9 mouse cellular contexts compared by ENCODE assay signal in the genomic region with DNA sequence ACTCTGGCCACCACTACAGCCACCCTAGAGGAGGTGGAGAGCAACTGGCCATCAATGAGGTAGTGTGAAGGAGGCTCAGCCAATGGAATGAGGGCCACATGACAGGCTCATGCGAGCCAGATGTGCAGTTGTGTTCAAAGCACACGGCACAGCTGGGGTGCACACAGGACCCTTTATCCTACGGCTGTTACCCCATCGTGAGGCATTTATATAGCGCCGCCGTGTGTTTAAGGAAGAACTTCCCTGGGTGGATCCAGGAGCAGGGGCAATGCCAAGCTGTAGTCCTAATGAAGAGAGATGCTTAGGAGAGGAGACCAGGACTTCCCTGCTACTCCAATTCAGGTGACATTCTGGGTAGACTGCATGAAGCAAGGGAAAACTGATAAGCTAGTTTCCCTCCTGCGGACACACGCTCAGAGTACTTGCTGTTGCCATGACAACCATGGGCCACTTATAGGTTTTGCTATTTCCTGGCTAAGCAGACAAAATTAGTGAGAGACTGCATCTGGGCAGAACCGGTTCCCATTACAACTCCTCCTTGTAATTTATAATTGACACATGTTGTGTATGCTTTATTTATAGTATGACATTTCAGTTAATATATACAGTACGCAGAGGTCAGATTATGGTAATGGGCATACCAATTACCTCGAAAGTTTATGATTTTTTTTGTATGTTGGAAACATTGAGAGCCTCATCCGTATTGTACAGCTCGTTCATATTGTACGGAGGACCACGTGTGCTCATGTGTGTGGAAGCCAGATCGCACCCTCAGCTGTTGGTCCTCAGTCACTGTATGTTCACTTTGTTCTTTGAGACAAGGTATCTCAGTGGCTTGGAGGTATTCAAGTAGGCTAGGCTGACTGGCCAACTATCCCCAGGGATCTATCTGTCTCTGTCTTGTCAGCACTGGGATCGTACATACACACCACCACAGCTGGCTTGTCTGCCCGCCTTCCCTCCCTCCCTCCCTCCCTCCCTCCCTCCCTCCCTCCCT. TPM values are rescaled to one million over a fixed set of nuclear protein-coding genes. Genes with fewer than 3 reads are reported as not detected.
DNase-seq lines count a peak whose midpoint lies in the region; ATAC-seq and TF ChIP-seq lines count a peak whose summit lies in the region.
"Had no signal": no experiment of that assay in that cellular context is flagged by ENCODE, and none has a peak within 500 bp of the region (broad histone marks: within the 10 kb centered on the region; RNA-seq: fewer than 3 reads in every experiment).

No protein-coding gene starts in this region.

- H3K9me3 ChIP-seq in kidney, embryonic 15.5 days (replicated peaks), result no peaks in the 10 kb centered on the region
- no peaks in the 10 kb centered on the region for H3K9me3 ChIP-seq in forebrain, embryonic 14.5 days (replicated peaks; ENCODE audit: control insufficient read depth, low read length)
- no peaks in the 10 kb centered on the region for H3K9me3 ChIP-seq in midbrain, embryonic 15.5 days

- no peak overlapping the region for H3K27ac ChIP-seq in kidney, embryonic 15.5 days
- H3K27ac ChIP-seq in forebrain, embryonic 14.5 days (ENCODE audit: low read depth, low read length), result 0 out of 2 replicates have a peak overlapping the region, but pooled peaks have one; percentile 33
- peak overlapping the region; percentile 62 for H3K27ac ChIP-seq in midbrain, embryonic 15.5 days
- H3K27ac ChIP-seq in thymus, adult 2 months (ENCODE audit: control insufficient read depth, insufficient read depth, low read length), result no peak overlapping the region

- no peak for TF ChIP-seq CTCF in thymus, adult 2 months (IDR thresholded peaks at IDR 0.05; ENCODE audit: borderline replicate concordance, control insufficient read depth, extremely low read depth, insufficient read depth, low read length, poor library complexity)

- H3K27me3 ChIP-seq in kidney, embryonic 15.5 days, result no peaks in the 10 kb centered on the region
- H3K27me3 ChIP-seq in forebrain, embryonic 14.5 days (replicated peaks; ENCODE audit: control insufficient read depth, insufficient read depth, low read length), result no peaks in the 10 kb centered on the region
- H3K27me3 ChIP-seq in midbrain, embryonic 15.5 days (replicated peaks), result no peaks in the 10 kb centered on the region
- no peaks in the 10 kb centered on the region for H3K27me3 ChIP-seq in thymus, adult 2 months (ENCODE audit: control insufficient read depth, insufficient read depth, low read length)

- H3K4me1 ChIP-seq in kidney, embryonic 15.5 days, result no peaks in the 10 kb centered on the region
- H3K4me1 ChIP-seq in forebrain, embryonic 14.5 days (ENCODE audit: control insufficient read depth, insufficient read depth, low read length), result peaks cover 3% of the 10 kb centered on the region; the same call in 1 of the 2 replicates
- peaks cover 12% of the 10 kb centered on the region for H3K4me1 ChIP-seq in midbrain, embryonic 15.5 days
- H3K4me1 ChIP-seq in thymus, adult 2 months (replicated peaks; ENCODE audit: control insufficient read depth, insufficient read depth, low read length), result no peaks in the 10 kb centered on the region

- H3K36me3 ChIP-seq in kidney, embryonic 15.5 days, result no peaks in the 10 kb centered on the region
- H3K36me3 ChIP-seq in forebrain, embryonic 14.5 days (ENCODE audit: control insufficient read depth, insufficient read depth, low read length), result no peaks in the 10 kb centered on the region
- H3K36me3 ChIP-seq in midbrain, embryonic 15.5 days (replicated peaks), result no peaks in the 10 kb centered on the region
- H3K36me3 ChIP-seq in thymus, adult 2 months (ENCODE audit: control insufficient read depth, insufficient read depth, low read length), result no peaks in the 10 kb centered on the region

- no peak overlapping the region for H3K4me2 ChIP-seq in kidney, embryonic 15.5 days
- no peak overlapping the region for H3K4me2 ChIP-seq in forebrain, embryonic 14.5 days (ENCODE audit: low read length)
- no peak overlapping the region for H3K4me2 ChIP-seq in midbrain, embryonic 15.5 days

- TF ChIP-seq POLR2A in thymus, adult 2 months (IDR thresholded peaks at IDR 0.05; ENCODE audit: control insufficient read depth, extremely low read depth, insufficient read depth, low read length, poor library complexity), result no peak

- no peak overlapping the region for H3K9ac ChIP-seq in kidney, embryonic 15.5 days
- no peak overlapping the region for H3K9ac ChIP-seq in forebrain, embryonic 14.5 days (ENCODE audit: low read length)
- H3K9ac ChIP-seq in midbrain, embryonic 15.5 days, result no peak overlapping the region

- ATAC-seq in kidney, embryonic 15.5 days (replicated peaks; ENCODE audit: low FRiP score), result 0 out of 2 replicates have a peak, but pooled peaks have one; percentile 15
- peak; percentile 69 for ATAC-seq in forebrain, embryonic 14.5 days
- ATAC-seq in midbrain, embryonic 15.5 days (replicated peaks), result peak; percentile 84
- ATAC-seq: inflammation-experienced regulatory T-cells, adult 6 months had no signal

- WGBS in kidney, embryonic 15.5 days, result 74% methylated on average over 19 of the region's 19 CpGs
- WGBS in forebrain, embryonic 14.5 days, result 78% methylated on average over 18 of the region's 19 CpGs
- WGBS in midbrain, embryonic 15.5 days, result 69% methylated on average over 19 of the region's 19 CpGs
- 68% methylated on average over 19 of the region's 19 CpGs for WGBS in thymus, adult 2 months

- H3K4me3 ChIP-seq in kidney, embryonic 15.5 days (replicated peaks), result no peak overlapping the region
- H3K4me3 ChIP-seq in forebrain, embryonic 14.5 days (ENCODE audit: low read depth, low read length), result no peak overlapping the region
- no peak overlapping the region for H3K4me3 ChIP-seq in midbrain, embryonic 15.5 days
- no peak overlapping the region for H3K4me3 ChIP-seq in thymus, adult 2 months (ENCODE audit: control insufficient read depth, insufficient read depth, low read length)

- DNase-seq in kidney, postnatal 14 days, result no peak
- DNase-seq in ZHBTc4 (ENCODE audit: low read depth, low spot score), result peak; percentile 27
- peak; percentile 74 for DNase-seq in forebrain, embryonic 14.5 days (ENCODE audit: low spot score)
- DNase-seq in urinary bladder, adult 18-20 months (ENCODE audit: low spot score in 2 of 2), result no peak
- DNase-seq in thymus, postnatal 25 days, result no peak
- DNase-seq in thymus, adult 2 months, result no peak

RNA-seq across cellular contexts. Expression of a gene that starts 49.3 kb away (rescaled TPM):
- 71.4 and 78.4 TPM in 2 replicates for polyA plus RNA-seq in kidney, embryonic 15.5 days (2015; fragmentation: Nextera tagmentation; extraction: Ambion mirVana)
- 81.8 and 102 TPM in 2 replicates for polyA plus RNA-seq in forebrain, embryonic 14.5 days (2014; fragmentation: Nextera tagmentation; extraction: Ambion mirVana)
- 161 and 164 TPM in 2 replicates for polyA plus RNA-seq in midbrain, embryonic 15.5 days (2015; fragmentation: Nextera tagmentation; extraction: Ambion mirVana)
- 917 and 1,025 TPM in 2 replicates for polyA plus RNA-seq in thymus, adult 2 months (2012; rRNA removed)

RNA-seq across cellular contexts. Expression of a gene that starts 56.2 kb away (rescaled TPM):
- polyA plus RNA-seq in kidney, embryonic 15.5 days (2015; fragmentation: Nextera tagmentation; extraction: Ambion mirVana), result 34.2 and 37.8 TPM in 2 replicates
- 60.0 and 70.5 TPM in 2 replicates for polyA plus RNA-seq in forebrain, embryonic 14.5 days (2014; fragmentation: Nextera tagmentation; extraction: Ambion mirVana)
- 69.1 and 72.6 TPM in 2 replicates for polyA plus RNA-seq in midbrain, embryonic 15.5 days (2015; fragmentation: Nextera tagmentation; extraction: Ambion mirVana)
- 48.3 and 52.4 TPM in 2 replicates for polyA plus RNA-seq in thymus, adult 2 months (2012; rRNA removed)

Comparison
In these comparisons a context has a peak if more than half of its experiments do, and no peak if none do; other contexts are left out.
1. ATAC-seq: peak in every context shown above with its lines; median percentile 84 in midbrain, embryonic 15.5 days; 69 in forebrain, embryonic 14.5 days; 15 in kidney, embryonic 15.5 days.
2. H3K27ac ChIP-seq: peak in forebrain, embryonic 14.5 days (single experiment) and midbrain, embryonic 15.5 days (single experiment); none in kidney, embryonic 15.5 days (single experiment) and thymus, adult 2 months (single experiment).
3. DNase-seq: peak in ZHBTc4 (single experiment) and forebrain, embryonic 14.5 days (single experiment); none in kidney, postnatal 14 days (single experiment), urinary bladder, adult 18-20 months (0 of 2), thymus, postnatal 25 days (single experiment) and thymus, adult 2 months (single experiment).